Mouse (Mus musculus) mouse embryonic stem cell (cell line): ENCODE measurements around the gene Galr3.
"Not testable (repeated sequence)": the region's sequence is repeated elsewhere in the genome, so short reads cannot be mapped to it uniquely, and the experiment has no call there.

ENCODE experiments used
- in situ Hi-C, 2 experiments: fragments of 300-500 bp; cut with MboI; formaldehyde crosslinking; loops; 1 replicate in 1 of 2; 3 replicates in 1 of 2; pipeline ENCODE4 v1.14.3; 2019 to 2020; ENCODE audit warnings: low sequenced_read_pairs in 2 of 2, low pct_unique_long_range_greater_than_20kb in 1 of 2, mixed read lengths in 1 of 2; ENCODE audit not compliant: unreplicated experiment in 1 of 2

Galr3 gene

GRCm38 (mm10) chr15:79023366-79023765 lies 18.3 kb upstream of the Galr3 start:
- in situ Hi-C loops: no loop called here

GRCm38 (mm10) chr15:79025687-79026308 lies 15.9 kb upstream of the Galr3 start:
- in situ Hi-C loops: no loop called here

GRCm38 (mm10) chr15:79026511-79027290 lies 15.0 kb upstream of the Galr3 start:
- in situ Hi-C loops: no loop called here

- in situ Hi-C loops: no loop called here
Measured at GRCm38 (mm10) chr15:79027291-79028205, 14.1 kb upstream of the Galr3 start.

- in situ Hi-C loops: no loop called here
Measured at GRCm38 (mm10) chr15:79028237-79028738, 13.4 kb upstream of the Galr3 start, which contains the start of gene H1f0. H1f0 (plus strand) TSS chr15:79028450.

- in situ Hi-C loops: no loop called here
Measured at GRCm38 (mm10) chr15:79028823-79029484, 12.7 kb upstream of the Galr3 start.

- in situ Hi-C loops: no loop called here
Measured at GRCm38 (mm10) chr15:79029519-79030241, 12.0 kb upstream of the Galr3 start.

GRCm38 (mm10) chr15:79030551-79031435 lies 10.9 kb upstream of the Galr3 start:
- in situ Hi-C loops: no loop called here

GRCm38 (mm10) chr15:79031908-79032307 lies 9.8 kb upstream of the Galr3 start:
- in situ Hi-C loops: not testable (repeated sequence)

- in situ Hi-C loops: no loop called here
Measured at GRCm38 (mm10) chr15:79037913-79038328, 3.8 kb upstream of the Galr3 start.

GRCm38 (mm10) chr15:79038331-79038730 lies 3.4 kb upstream of the Galr3 start:
- in situ Hi-C loops: no loop called here

GRCm38 (mm10) chr15:79038853-79039252 lies 2.8 kb upstream of the Galr3 start:
- in situ Hi-C loops: no loop called here

GRCm38 (mm10) chr15:79040501-79041416 lies 926 bp upstream of the Galr3 start:
- in situ Hi-C loops: no loop called here

GRCm38 (mm10) chr15:79042721-79043491 lies 1.2 kb downstream of the Galr3 start:
- in situ Hi-C loops: no loop called here

- in situ Hi-C loops: no loop called here
Measured at GRCm38 (mm10) chr15:79044837-79045236, 3.2 kb downstream of the Galr3 start.
